Mouse (Mus musculus): ENCODE measurements around the gene Alkbh5.
A peak's percentile ranks its signal among the peaks of the same experiment; 100 is the strongest.

The Alkbh5 gene

GRCm38 (mm10) chr11:60536180-60536858 is at the start of gene Alkbh5:
Gene Alkbh5, plus strand, starts transcription at chr11:60536381.
- DNase-seq (ENCODE audit: extremely low read depth, insufficient read length, low spot score) = peak; percentile 43

DNA sequence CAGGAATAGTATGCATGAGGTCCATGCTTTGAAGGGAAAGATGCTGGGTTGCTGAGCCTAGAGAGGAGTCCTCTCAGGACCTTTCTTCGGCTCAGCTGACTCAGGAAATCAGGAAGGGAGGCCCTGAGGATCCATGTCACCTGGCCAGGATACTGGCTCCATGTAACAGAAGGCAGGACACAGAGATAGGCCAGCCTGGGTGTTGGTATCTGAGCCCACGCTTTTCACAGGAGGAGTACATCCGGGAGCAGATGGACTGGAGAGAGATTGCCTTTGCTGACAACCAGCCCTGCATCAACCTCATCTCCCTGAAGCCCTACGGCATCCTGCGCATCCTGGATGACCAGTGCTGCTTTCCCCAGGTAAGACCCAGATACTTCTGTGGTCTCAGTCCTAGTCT is 43.5 kb upstream of the Alkbh5 start:
- no peak for DNase-seq (ENCODE audit: extremely low read depth, insufficient read length, low spot score)

- no peak for DNase-seq (ENCODE audit: extremely low read depth, insufficient read length, low spot score)
Measured at GRCm38 (mm10) chr11:60495692-60496091, 40.5 kb upstream of the Alkbh5 start.

DNA sequence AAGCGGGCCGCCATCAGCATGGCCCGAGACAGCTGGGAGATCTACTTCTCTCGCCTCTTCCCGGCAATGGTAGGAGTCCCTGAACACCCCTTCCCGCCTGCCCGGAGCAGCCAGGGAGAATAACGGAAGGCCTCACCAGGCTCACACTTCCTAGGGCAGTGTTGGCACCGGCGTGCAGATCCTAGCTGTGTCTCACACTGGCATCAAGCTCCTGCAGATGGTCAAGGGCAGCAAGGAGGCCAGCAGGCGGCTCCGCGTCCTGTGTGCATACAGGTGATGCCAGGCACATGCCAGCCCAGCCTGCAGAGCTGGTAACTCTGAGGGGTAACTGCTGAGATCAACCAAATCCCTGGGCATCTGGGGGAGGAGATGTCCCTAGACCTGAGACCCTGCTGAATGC is 28.9 kb upstream of the Alkbh5 start:
- no peak for DNase-seq (ENCODE audit: extremely low read depth, insufficient read length, low spot score)

- no peak for DNase-seq (ENCODE audit: extremely low read depth, insufficient read length, low spot score)
Measured at GRCm38 (mm10) chr11:60508950-60509349, 27.2 kb upstream of the Alkbh5 start.

DNA sequence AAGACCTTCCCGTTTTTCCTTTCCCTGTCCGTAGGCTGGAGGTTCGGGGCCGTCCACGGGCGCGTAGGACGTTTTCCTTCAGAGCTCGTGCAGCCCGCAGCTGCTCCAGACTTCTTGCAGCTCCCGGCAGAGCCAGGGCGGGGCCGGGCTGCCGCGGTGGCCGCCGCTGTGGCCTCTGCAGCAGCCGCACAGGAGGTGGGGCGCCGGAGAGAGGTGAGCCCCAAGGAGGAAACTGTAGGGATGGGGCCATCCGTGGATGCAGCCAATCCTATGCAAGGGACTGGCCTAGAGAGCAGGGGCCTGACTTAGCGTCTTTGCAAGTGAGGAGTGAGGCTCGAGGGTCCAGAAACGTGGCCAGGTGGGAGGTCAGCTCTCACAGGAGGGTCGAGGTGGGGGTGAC is 26.7 kb upstream of the Alkbh5 start:
- no peak for DNase-seq (ENCODE audit: extremely low read depth, insufficient read length, low spot score)

DNA sequence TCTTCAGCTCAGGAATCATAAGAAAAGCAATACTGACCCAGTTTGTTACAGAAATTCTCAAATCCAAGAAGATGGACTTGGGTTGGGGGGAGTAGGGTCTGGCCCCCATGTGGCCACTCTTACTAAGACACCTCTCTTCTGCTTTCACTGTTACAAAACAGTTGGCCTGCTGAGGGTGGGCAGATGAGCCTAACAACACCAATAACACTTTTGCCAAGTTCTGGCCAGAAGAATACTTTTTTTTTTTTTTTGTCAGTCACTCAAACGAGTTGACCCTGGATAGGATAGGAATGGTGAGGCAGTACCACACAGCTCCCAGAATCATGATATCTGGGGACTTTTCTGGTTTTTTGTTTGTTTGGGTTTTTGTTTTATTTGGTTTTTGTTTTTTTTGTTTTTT is 24.3 kb upstream of the Alkbh5 start:
- DNase-seq (ENCODE audit: extremely low read depth, insufficient read length, low spot score) = no peak

DNA sequence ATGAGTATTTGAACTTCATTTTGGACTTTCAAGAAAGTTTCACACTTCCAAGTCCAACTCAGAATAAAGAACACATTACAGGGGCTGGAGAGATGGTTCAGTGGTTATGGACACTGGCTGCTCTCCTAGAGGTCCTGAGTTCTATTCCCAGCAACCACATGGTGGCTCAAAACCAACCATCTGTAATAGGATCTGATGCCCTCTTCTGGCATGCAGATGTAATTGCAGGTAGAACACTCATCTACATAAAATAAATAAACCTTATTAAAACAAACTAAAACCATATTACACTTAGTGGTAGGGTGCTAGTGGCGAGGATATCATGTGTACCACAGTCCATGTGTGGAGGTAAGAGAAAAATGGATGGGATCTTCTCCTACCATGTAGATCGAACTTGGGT is 23.7 kb upstream of the Alkbh5 start:
- no peak for DNase-seq (ENCODE audit: extremely low read depth, insufficient read length, low spot score)

GRCm38 (mm10) chr11:60514941-60515340 is 21.2 kb upstream of the Alkbh5 start:
- peak; percentile 62 for DNase-seq (ENCODE audit: extremely low read depth, insufficient read length, low spot score)

DNA sequence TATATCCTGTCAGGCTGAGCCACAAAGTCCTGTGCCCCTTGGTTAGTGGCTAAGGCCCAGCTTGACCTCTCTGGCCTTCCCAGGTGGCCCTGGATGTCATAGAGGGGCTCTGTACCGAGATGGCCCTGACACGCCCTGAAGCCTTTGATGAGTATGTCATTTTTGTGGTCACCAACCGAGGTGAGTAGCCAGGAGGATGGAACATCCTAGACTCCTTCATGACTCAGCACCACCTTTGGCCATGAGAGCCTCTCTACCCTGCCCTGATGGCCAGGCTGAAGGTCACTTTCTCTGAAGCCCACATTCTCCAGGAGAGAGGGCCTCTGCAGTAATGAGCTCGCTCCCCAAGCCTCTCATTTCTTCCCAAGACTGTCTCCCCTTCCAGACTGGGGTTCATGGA is 17.9 kb upstream of the Alkbh5 start:
- DNase-seq (ENCODE audit: extremely low read depth, insufficient read length, low spot score) = no peak

DNA sequence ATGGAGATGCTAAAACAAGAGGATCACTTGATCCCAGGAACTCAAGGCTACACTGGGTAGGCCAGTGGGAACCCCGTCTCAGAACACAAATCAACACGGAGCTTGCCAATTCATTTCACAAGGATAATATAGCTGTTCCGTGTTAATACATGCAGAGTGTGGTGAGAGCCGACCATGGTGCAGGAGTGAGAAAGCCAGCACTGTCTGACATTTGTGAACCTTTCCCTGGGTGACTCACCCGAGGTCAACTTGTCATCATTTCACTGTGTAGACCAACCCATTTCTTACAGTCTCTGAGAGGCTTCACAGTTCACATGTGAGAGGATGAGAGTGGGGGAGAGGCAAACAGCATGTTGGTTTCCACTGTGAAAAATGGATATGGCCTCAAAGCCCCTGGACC is 14.2 kb upstream of the Alkbh5 start:
- DNase-seq (ENCODE audit: extremely low read depth, insufficient read length, low spot score) = no peak

DNA sequence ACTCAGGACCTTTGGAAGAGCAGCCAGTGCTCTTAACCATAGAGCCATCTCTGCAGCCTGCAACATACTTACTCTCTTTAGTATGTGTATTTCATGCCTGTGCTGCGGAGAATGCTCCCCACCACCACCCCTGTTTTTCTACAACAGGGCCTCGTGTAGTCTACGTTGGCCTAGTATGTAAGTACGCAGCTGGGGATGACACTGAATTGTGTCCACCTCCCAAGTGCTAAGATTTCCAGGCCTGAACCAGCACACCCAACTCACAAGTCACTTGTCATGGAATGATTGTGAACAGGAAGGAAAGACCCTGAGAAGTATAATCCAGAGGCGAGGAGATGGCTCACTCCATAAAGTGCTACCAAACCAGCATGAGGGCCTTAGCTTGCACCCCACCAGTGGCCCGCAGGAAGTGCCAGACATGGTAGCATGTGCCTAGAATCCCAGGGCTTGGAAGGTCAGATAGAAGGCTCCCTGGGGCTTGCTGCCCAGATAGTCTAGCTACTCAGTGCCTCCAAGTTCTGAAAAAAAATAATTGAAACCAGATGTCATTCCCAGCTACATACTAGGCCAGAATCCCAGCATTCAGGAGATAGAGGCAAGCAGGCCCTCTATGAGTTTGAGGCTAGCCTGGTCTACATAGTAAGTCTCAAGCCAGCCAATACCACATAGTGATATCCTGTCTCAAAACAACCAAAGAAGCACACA is 13.4 kb upstream of the Alkbh5 start:
- no peak for DNase-seq (ENCODE audit: extremely low read depth, insufficient read length, low spot score)

DNA sequence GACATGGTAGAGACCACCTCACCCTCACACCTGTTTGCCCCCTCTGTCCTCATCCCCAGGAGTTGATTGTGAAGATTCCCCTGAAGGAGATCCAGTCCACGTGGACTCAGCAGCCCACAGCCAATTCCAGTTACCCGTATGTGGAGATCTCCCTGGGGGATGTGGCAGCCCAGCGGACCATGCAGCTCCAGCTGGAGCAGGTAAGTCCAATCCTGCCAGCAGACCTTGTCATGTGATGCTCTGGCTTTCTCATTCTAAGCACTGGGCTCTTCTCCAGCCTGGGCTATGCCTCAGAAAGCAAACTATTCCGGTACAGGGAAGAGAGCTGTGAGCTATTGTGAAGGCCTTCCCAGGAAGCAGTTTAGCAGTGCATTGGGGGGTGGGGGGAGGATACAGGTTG is 9.7 kb upstream of the Alkbh5 start:
- DNase-seq (ENCODE audit: extremely low read depth, insufficient read length, low spot score) = no peak

GRCm38 (mm10) chr11:60535676-60536075 is 505 bp upstream of the Alkbh5 start:
- no peak for DNase-seq (ENCODE audit: extremely low read depth, insufficient read length, low spot score)

GRCm38 (mm10) chr11:60536859-60537467 is 782 bp downstream of the Alkbh5 start:
- peak; percentile 98 for DNase-seq (ENCODE audit: extremely low read depth, insufficient read length, low spot score)

- DNase-seq (ENCODE audit: extremely low read depth, insufficient read length, low spot score) = peak; percentile 98
Measured at GRCm38 (mm10) chr11:60537468-60538347, 1.5 kb downstream of the Alkbh5 start.

GRCm38 (mm10) chr11:60538371-60539281 is 2.4 kb downstream of the Alkbh5 start:
- DNase-seq (ENCODE audit: extremely low read depth, insufficient read length, low spot score) = peak; percentile 66

DNA sequence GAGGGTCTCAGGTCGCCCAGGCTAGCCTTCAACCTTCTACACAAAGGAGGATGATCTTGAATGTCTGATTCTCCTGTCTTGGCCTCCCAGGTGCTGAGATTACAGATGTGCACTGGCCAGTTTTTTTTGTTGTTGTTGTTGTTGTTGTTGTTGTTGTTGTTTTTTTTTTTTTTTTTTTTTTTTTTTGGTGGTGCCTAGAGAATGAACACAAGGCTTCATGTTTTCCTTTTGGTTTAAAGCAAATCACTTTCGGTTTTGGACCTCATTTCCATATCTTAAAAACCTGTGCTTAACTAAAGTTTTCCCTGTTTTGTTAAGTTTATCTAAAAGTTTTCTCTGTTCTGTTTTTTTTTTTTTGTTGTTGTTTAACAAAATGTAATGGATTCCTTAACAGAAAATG is 3.4 kb downstream of the Alkbh5 start:
- no peak for DNase-seq (ENCODE audit: extremely low read depth, insufficient read length, low spot score)

DNA sequence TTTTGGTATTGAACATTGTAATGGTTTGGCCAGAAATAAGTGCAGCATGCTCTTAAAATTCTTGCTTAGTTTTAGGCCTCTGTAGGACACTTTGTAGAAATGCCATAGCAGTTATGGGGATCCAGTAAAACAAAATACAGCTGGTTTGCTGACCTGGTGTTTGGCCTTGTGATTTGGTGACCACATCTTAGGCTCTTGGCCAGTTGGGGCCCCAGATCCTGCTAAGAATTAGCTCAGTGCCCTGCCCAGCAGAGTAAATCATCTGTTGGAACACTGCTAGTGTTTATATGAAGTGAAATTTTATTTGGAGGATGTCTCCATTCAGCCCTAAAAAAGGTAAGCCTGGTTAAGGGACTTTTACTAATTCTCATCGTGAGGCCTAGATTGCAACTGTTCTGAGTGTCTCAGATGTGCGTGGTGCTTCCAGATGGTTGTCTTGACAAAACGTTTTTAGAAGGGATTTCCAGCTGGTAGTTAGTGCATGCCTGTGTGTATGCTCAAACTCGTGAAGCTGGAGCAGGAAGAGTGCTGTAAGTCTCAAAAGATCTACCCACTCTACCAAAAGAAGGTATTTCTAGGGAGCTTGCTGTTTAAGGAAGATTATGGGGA is 3.9 kb downstream of the Alkbh5 start:
- DNase-seq (ENCODE audit: extremely low read depth, insufficient read length, low spot score) = peak; percentile 30

DNA sequence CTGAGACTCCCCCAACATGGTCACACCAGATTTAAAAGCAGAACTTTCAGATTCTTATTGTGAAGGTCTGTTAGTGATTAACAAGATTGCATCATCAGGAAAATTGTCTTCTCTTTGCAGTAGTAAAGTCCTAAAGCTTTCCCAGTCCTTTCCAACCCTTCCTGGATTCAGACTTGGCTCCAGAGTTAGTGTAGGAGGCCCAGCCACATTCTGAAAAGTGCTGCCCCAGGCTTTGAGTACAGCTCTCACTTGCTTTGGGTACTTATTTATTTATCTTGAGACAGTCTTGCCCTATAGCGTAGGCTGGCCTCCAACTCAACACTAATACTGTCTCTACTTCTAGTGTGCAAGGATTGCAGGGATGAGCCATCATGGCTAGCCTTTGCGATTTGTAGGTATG is 4.6 kb downstream of the Alkbh5 start:
- DNase-seq (ENCODE audit: extremely low read depth, insufficient read length, low spot score) = no peak
